Mouse (Mus musculus) embryonic facial prominence, embryonic 12.5 days (tissue): ENCODE measurements around the gene Prmt3. TPM values are rescaled to one million over a fixed set of nuclear protein-coding genes. Genes with fewer than 3 reads are reported as not detected.

Experiments used
- ATAC-seq: fragments of 200-750 bp; cut with Nextera tagmentation; 2 replicates; pipeline ENCODE4 v1.8.0; 2017; ENCODE audit not compliant: insufficient number of reproducible peaks, insufficient read depth, low FRiP score, low TSS enrichment
- H3K27ac ChIP-seq: fragments of 300-500 bp; sonication (generic); 2 replicates; pipeline ENCODE4 v1.5.1; 2016; ENCODE audit warnings: mild to moderate bottlenecking
- H3K27me3 ChIP-seq: fragments of 300-500 bp; sonication (generic); 2 replicates; pipeline ENCODE4 v1.6.1; 2016; ENCODE audit warnings: mild to moderate bottlenecking, moderate library complexity
- H3K36me3 ChIP-seq: fragments of 300-500 bp; sonication (generic); 2 replicates; pipeline ENCODE4 v1.6.1; 2016; ENCODE audit warnings: mild to moderate bottlenecking
- H3K4me1 ChIP-seq: fragments of 300-500 bp; sonication (generic); 2 replicates; pipeline ENCODE4 v1.6.1; 2016
- H3K4me2 ChIP-seq: fragments of 300-500 bp; sonication (generic); replicated peaks from 2 replicates; pipeline ENCODE4 v1.6.1; 2016; ENCODE audit warnings: mild to moderate bottlenecking, moderate library complexity
- H3K4me3 ChIP-seq: fragments of 300-500 bp; sonication (generic); 2 replicates; pipeline ENCODE4 v1.5.1; 2016; ENCODE audit warnings: mild to moderate bottlenecking
- H3K9ac ChIP-seq: fragments of 300-500 bp; sonication (generic); 2 replicates; pipeline ENCODE4 v1.6.1; 2016; ENCODE audit warnings: mild to moderate bottlenecking, moderate library complexity
- H3K9me3 ChIP-seq: fragments of 300-500 bp; sonication (generic); 2 replicates; pipeline ENCODE4 v1.6.1; 2016; ENCODE audit warnings: mild to moderate bottlenecking, moderate library complexity
- WGBS: fragments of 180-500 bp; shearing (Covaris S2); methylation state at CpG from one replicate; pipeline ENCODE4 v1.1.7; 2016; 5-methylcytosine and 5-hydroxymethylcytosine counted together
- polyA plus RNA-seq: library from polyadenylated mRNA; unstranded; fragments of >200 nt; fragmentation: Nextera tagmentation; extraction: Ambion mirVana; gene quantifications from 2 replicates; pipeline ENCODE4 v1.2.1, GENCODE M21; 2016

The Prmt3 gene
- polyA plus RNA-seq, 1 experiment from 2014 or later, result 56.4 TPM

- H3K27ac ChIP-seq, result no peak overlapping the region
- H3K9ac ChIP-seq, result no peak overlapping the region
- peaks cover 42% of the 10 kb centered on the region for H3K27me3 ChIP-seq
- H3K9me3 ChIP-seq, result no peaks in the 10 kb centered on the region
- H3K36me3 ChIP-seq, result no peaks in the 10 kb centered on the region
- H3K4me1 ChIP-seq, result no peaks in the 10 kb centered on the region
- no peak overlapping the region for H3K4me3 ChIP-seq
- ATAC-seq, result no peak
- 18% methylated on average over 9 of the region's 9 CpGs for WGBS
- H3K4me2 ChIP-seq, result no peak overlapping the region
Measured at GRCm38 (mm10) chr7:49902003-49902552, 123.9 kb downstream of the Prmt3 start.

- no peak overlapping the region for H3K9ac ChIP-seq
- H3K27ac ChIP-seq, result no peak overlapping the region
- H3K4me2 ChIP-seq, result no peak overlapping the region
- H3K4me1 ChIP-seq, result no peaks in the 10 kb centered on the region
- peaks cover 93% of the 10 kb centered on the region for H3K27me3 ChIP-seq
- no peak overlapping the region for H3K4me3 ChIP-seq
- H3K9me3 ChIP-seq, result no peaks in the 10 kb centered on the region
- H3K36me3 ChIP-seq, result no peaks in the 10 kb centered on the region
- no peak for ATAC-seq
- 2% methylated on average over 28 of the region's 28 CpGs for WGBS
Measured at GRCm38 (mm10) chr7:49907191-49908171, 129.3 kb downstream of the Prmt3 start.

Other genes with a start within 250 kb of the Prmt3 start
- gene Dbx1, start 141.5 kb upstream of the Prmt3 start, polyA plus RNA-seq, result 1.1 and 1.8 TPM in 2 replicates
- 7.9 and 8.2 TPM in 2 replicates for gene Htatip2, start 19.2 kb upstream of the Prmt3 start, polyA plus RNA-seq
- gene Slc6a5, start 131.8 kb downstream of the Prmt3 start, polyA plus RNA-seq, result 0.05 and 0.13 TPM in 2 replicates
- 2.7 and 2.8 TPM in 2 replicates for gene Nell1, start 196.5 kb downstream of the Prmt3 start, polyA plus RNA-seq